Mouse (Mus musculus) bone marrow, adult 2 months (tissue): ENCODE measurements around the gene Arhgap15.

Experiments
- CTCF ChIP-seq: fragments of 200-500 bp; IDR thresholded peaks from 2 replicates; pipeline ENCODE4 v1.5.1; 2011; ENCODE audit warnings: low read length, control low read depth; ENCODE audit not compliant: control insufficient read depth, insufficient read depth
- POLR2A ChIP-seq: fragments of 200-500 bp; IDR thresholded peaks from 2 replicates; pipeline ENCODE4 v1.6.1; 2011; ENCODE audit warnings: low read depth, mild to moderate bottlenecking, control low read depth, low read length, borderline replicate concordance; ENCODE audit not compliant: control insufficient read depth

DNA sequence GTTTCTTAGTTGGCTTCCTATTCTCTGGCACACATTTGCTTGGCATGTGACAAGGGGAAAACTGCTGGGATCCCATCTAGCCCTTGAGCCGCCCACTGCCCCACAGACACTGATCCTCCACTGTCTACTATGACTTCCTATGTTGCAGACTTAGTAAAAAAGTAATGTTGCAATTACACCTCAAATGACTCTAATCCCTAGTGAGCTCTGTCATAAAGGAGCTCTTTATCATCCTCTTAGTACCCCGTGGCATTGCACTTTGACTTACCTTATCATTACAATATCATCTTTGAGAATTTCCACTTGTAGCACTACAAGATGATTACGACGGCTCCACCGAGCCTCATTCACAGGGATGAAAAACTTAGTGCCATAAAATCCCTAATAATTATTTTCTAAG lies 190.6 kb downstream of the Arhgap15 start:
- no peak for TF ChIP-seq POLR2A
- no peak for TF ChIP-seq CTCF
